Mouse (Mus musculus): ENCODE measurements around the gene Gm2000. TPM values are rescaled to one million over a fixed set of nuclear protein-coding genes. Genes with fewer than 3 reads are reported as not detected.

Gm2000 gene
- total RNA-seq (2014; fragmentation: Nextera tagmentation) (425 and 455 TPM in 2 replicates), total RNA-seq (2017) (3,171 and 3,208 TPM in 2 replicates), polyA plus RNA-seq (2012) (751 and 1,611 TPM in 2 replicates)

DNA sequence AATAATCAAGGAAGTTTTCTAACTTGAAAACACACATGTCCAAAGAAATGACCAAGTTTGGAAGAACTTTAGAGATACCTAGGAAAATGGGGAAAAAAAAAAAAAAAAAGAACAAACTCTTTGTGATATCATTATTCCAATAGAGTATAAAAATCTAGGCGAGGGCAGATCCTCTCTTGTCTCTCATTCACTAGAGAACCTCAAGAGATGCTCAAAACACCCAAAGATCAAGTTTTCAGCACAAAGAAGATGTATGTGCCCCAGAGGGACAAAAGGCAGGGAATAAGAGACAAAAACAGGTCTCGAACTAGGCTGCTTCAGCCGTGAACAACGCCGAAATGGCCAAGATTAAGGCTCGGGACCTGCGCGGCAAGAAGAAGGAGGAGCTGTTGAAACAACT, at the start of gene Gm2000:
TSS of gene Gm2000 (plus strand) at position 301 of the 400 bp plus-strand sequence.
- ATAC-seq (ENCODE audit: extremely low read depth, insufficient number of reproducible peaks, low FRiP score, poor library complexity, severe bottlenecking) (no peak), DNase-seq (ENCODE audit: low spot score) (no peak)
- Histone ChIP-seq H3K27me3 (ENCODE audit: insufficient read depth, low read length) (no peaks in the 10 kb centered on the region), H3K4me3 (ENCODE audit: low read depth, low read length) (no peak within 1 kb of the TSS), H3K4me1 (ENCODE audit: insufficient read depth, low read depth, low read length) (no peaks in the 10 kb centered on the region), H3K9me3 (replicated peaks) (no peaks in the 10 kb centered on the region), H3K36me3 (replicated peaks) (no peaks in the 10 kb centered on the region)
- no peak for TF ChIP-seq CTCF (IDR thresholded peaks at IDR 0.05; ENCODE audit: low read depth, low read length)
- TF ChIP-seq GATA1 (IDR thresholded peaks at IDR 0.05; ENCODE audit: borderline replicate concordance, low read length), result no peak

DNA sequence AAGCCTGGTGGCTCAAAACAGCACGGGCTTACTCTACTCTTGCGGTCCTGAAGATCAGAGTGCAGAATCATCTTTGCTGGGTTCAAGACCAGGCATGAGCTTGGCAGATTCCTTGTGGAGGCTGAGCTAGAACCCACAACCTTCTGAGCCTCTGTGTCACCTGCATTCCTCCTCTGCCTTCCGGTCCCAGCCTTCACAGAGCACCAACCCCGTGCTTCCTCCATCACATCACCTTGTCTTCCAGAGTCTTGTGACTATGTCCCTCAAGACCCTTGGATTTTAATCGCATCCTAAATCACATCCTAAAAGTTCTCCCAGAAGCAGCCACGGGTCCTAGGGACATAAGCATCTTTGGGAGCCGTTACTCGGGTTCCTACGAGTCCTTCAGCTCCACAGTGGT, 42.7 kb upstream of the Gm2000 start:
- H3K4me1 ChIP-seq (ENCODE audit: insufficient read depth, low read depth, low read length), result no peaks in the 10 kb centered on the region
- ATAC-seq (ENCODE audit: extremely low read depth, insufficient number of reproducible peaks, low FRiP score, poor library complexity, severe bottlenecking) (no peak), DNase-seq (ENCODE audit: low spot score) (no peak)
- no peaks in the 10 kb centered on the region for H3K9me3 ChIP-seq (replicated peaks)
- H3K4me3 ChIP-seq (ENCODE audit: low read depth, low read length), result no peak overlapping the region
- H3K27me3 ChIP-seq (ENCODE audit: insufficient read depth, low read length), result peaks cover 4% of the 10 kb centered on the region; the same call in 1 of the 2 replicates
- H3K36me3 ChIP-seq (replicated peaks), result no peaks in the 10 kb centered on the region
- TF ChIP-seq GATA2 (IDR thresholded peaks at IDR 0.05; ENCODE audit: borderline replicate concordance, low read depth, low read length) (no peak), TAL1 (conservative IDR thresholded peaks at IDR 0.05; ENCODE audit: low read depth, low read length) (no peak), GATA1 (IDR thresholded peaks at IDR 0.05; ENCODE audit: borderline replicate concordance, low read length) (no peak), POLR2AphosphoS5 (IDR thresholded peaks at IDR 0.05; ENCODE audit: insufficient replicate concordance, low read depth, low read length) (no peak), CTCF (IDR thresholded peaks at IDR 0.05; ENCODE audit: low read depth, low read length) (no peak)

DNA sequence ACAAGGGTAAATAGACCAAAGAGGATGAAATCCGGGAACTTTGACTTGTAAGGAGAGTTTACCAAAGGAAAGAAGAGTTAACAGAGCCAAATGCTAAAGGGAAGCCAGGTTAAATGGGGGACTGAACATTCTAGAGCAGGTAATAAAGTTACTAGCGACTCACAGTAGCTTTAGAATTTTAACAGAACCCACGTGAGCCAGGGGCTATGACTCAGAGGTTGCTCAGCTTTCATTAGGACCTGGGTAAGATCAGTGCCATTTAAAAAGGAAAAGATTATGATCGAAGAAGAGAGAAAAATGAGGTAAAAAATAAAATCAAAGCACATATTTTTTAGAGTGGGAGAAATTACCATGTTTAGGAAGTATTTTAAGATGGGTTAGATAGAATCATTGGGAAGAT, 25.0 kb upstream of the Gm2000 start:
- DNase-seq (ENCODE audit: low spot score), result no peak
- no peak for ATAC-seq (ENCODE audit: extremely low read depth, insufficient number of reproducible peaks, low FRiP score, poor library complexity, severe bottlenecking)

DNA sequence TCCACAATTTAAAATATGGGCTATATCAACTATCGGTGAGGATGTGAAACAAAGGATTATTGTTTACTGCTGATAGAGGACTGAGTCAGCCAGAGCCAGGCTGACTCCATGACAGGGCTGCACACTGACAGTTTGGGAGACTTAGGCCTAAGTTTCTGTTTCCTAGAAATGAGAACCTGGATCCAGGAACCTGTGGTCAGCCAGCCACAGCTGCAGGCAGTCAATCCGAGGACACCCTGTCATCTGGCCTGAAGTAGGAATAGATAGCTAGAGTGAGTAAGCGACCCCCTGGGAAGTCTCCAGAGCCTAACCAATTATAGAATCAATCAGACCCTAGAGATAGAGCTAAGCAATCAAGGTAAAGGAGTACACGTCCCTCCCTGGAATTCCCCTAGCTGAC, 21.4 kb upstream of the Gm2000 start:
- Histone ChIP-seq H3K27me3 (ENCODE audit: insufficient read depth, low read length) (no peaks in the 10 kb centered on the region; the same call in none of the 2 replicates), H3K4me1 (ENCODE audit: insufficient read depth, low read depth, low read length) (peaks cover 2% of the 10 kb centered on the region), H3K9me3 (replicated peaks) (no peaks in the 10 kb centered on the region), H3K4me3 (ENCODE audit: low read depth, low read length) (no peak overlapping the region), H3K36me3 (replicated peaks) (no peaks in the 10 kb centered on the region)
- DNase-seq (ENCODE audit: low spot score) (no peak), ATAC-seq (ENCODE audit: extremely low read depth, insufficient number of reproducible peaks, low FRiP score, poor library complexity, severe bottlenecking) (no peak)
- TF ChIP-seq CTCF (IDR thresholded peaks at IDR 0.05; ENCODE audit: low read depth, low read length), result no peak
- TF ChIP-seq GATA1 (IDR thresholded peaks at IDR 0.05; ENCODE audit: borderline replicate concordance, low read length), result no peak
- no peak for TF ChIP-seq TAL1 (conservative IDR thresholded peaks at IDR 0.05; ENCODE audit: low read depth, low read length)
- no peak for TF ChIP-seq GATA2 (IDR thresholded peaks at IDR 0.05; ENCODE audit: borderline replicate concordance, low read depth, low read length)
- no peak for TF ChIP-seq POLR2AphosphoS5 (IDR thresholded peaks at IDR 0.05; ENCODE audit: insufficient replicate concordance, low read depth, low read length)

More for the DNA sequence above, 25.0 kb upstream of the Gm2000 start:
- TF ChIP-seq GATA1 (IDR thresholded peaks at IDR 0.05; ENCODE audit: borderline replicate concordance, low read length), result no peak
- no peak for TF ChIP-seq POLR2AphosphoS5 (IDR thresholded peaks at IDR 0.05; ENCODE audit: insufficient replicate concordance, low read depth, low read length)
- no peak for TF ChIP-seq GATA2 (IDR thresholded peaks at IDR 0.05; ENCODE audit: borderline replicate concordance, low read depth, low read length)
- TF ChIP-seq CTCF (IDR thresholded peaks at IDR 0.05; ENCODE audit: low read depth, low read length), result no peak
- H3K4me1 ChIP-seq (ENCODE audit: insufficient read depth, low read depth, low read length), result no peaks in the 10 kb centered on the region; the same call in 1 of the 2 replicates
- H3K36me3 ChIP-seq (replicated peaks), result no peaks in the 10 kb centered on the region
- H3K4me3 ChIP-seq (ENCODE audit: low read depth, low read length), result no peak overlapping the region
- H3K27me3 ChIP-seq (ENCODE audit: insufficient read depth, low read length), result no peaks in the 10 kb centered on the region; the same call in 1 of the 2 replicates
- H3K9me3 ChIP-seq (replicated peaks), result no peaks in the 10 kb centered on the region

DNA sequence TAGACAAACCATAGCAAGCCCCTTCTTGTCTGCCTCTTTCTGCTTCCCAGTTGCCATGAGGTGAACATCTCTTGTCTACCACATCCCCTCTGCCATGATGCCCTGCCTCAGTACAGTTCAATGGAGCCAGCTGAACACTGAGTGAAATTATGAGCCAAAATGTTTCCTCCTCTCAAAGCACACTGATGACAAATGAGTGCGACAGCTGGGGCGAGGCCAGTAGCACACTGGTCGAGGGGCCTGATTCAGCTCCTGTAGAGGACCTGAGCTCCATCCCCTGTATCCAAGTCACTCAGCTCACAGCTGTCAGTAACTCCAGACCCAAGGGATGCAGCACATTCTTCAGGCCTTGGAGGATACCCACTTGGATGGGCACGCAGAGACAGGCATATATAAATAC, 20.2 kb upstream of the Gm2000 start:
- Histone ChIP-seq H3K36me3 (replicated peaks) (no peaks in the 10 kb centered on the region), H3K9me3 (replicated peaks) (no peaks in the 10 kb centered on the region), H3K4me3 (ENCODE audit: low read depth, low read length) (no peak overlapping the region), H3K4me1 (ENCODE audit: insufficient read depth, low read depth, low read length) (peaks cover 2% of the 10 kb centered on the region), H3K27me3 (ENCODE audit: insufficient read depth, low read length) (no peaks in the 10 kb centered on the region; the same call in none of the 2 replicates)
- DNase-seq (ENCODE audit: low spot score), result no peak
- no peak for ATAC-seq (ENCODE audit: extremely low read depth, insufficient number of reproducible peaks, low FRiP score, poor library complexity, severe bottlenecking)
- TF ChIP-seq CTCF (IDR thresholded peaks at IDR 0.05; ENCODE audit: low read depth, low read length) (no peak), GATA2 (IDR thresholded peaks at IDR 0.05; ENCODE audit: borderline replicate concordance, low read depth, low read length) (no peak), POLR2AphosphoS5 (IDR thresholded peaks at IDR 0.05; ENCODE audit: insufficient replicate concordance, low read depth, low read length) (no peak), GATA1 (IDR thresholded peaks at IDR 0.05; ENCODE audit: borderline replicate concordance, low read length) (no peak), TAL1 (conservative IDR thresholded peaks at IDR 0.05; ENCODE audit: low read depth, low read length) (no peak)

DNA sequence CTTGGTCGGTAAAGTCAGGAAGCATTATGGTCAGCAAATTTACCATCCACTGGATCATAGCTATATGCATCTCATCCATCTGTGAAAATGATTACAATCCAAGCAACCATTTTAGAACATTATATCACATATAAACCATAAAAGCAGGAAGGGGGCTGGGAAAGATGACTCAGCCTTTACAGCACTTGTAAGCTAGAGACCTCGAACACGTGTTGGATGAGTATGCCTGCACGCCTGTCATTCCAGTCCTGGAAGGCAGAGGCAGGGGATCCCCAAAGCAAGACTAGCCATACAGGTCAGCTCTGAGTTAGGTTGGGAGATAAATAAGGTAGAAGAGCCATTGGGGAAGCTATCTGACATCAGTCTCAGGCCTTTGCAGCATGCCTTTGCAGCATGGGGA, 16.8 kb upstream of the Gm2000 start:
- ATAC-seq (ENCODE audit: extremely low read depth, insufficient number of reproducible peaks, low FRiP score, poor library complexity, severe bottlenecking), result no peak
- Histone ChIP-seq H3K9me3 (replicated peaks) (no peaks in the 10 kb centered on the region), H3K4me3 (ENCODE audit: low read depth, low read length) (no peak overlapping the region), H3K4me1 (ENCODE audit: insufficient read depth, low read depth, low read length) (peaks cover 2% of the 10 kb centered on the region), H3K27me3 (ENCODE audit: insufficient read depth, low read length) (peaks cover 9% of the 10 kb centered on the region), H3K36me3 (replicated peaks) (no peaks in the 10 kb centered on the region)
- DNase-seq (ENCODE audit: low spot score), result no peak
- TF ChIP-seq GATA1 (IDR thresholded peaks at IDR 0.05; ENCODE audit: borderline replicate concordance, low read length) (no peak), CTCF (IDR thresholded peaks at IDR 0.05; ENCODE audit: low read depth, low read length) (no peak), POLR2AphosphoS5 (IDR thresholded peaks at IDR 0.05; ENCODE audit: insufficient replicate concordance, low read depth, low read length) (no peak), GATA2 (IDR thresholded peaks at IDR 0.05; ENCODE audit: borderline replicate concordance, low read depth, low read length) (no peak), TAL1 (conservative IDR thresholded peaks at IDR 0.05; ENCODE audit: low read depth, low read length) (no peak)

Data from G1E (cell line).